Mouse (Mus musculus) lung, postnatal 4 days (tissue): ENCODE measurements around the gene Cuzd1.

Source experiments
- DNase-seq, 2 experiments: peaks; one replicate each; pipeline ENCODE4 v3.0.0; 2021

Gene Cuzd1

GRCm38 (mm10) chr7:131322192-131322591 lies at the start of gene Cuzd1:
Gene Cuzd1, minus strand, starts transcription at chr7:131322292.
- no peak for DNase-seq

GRCm38 (mm10) chr7:131371470-131371860 lies 49.4 kb upstream of the Cuzd1 start:
- no peak for DNase-seq

DNA sequence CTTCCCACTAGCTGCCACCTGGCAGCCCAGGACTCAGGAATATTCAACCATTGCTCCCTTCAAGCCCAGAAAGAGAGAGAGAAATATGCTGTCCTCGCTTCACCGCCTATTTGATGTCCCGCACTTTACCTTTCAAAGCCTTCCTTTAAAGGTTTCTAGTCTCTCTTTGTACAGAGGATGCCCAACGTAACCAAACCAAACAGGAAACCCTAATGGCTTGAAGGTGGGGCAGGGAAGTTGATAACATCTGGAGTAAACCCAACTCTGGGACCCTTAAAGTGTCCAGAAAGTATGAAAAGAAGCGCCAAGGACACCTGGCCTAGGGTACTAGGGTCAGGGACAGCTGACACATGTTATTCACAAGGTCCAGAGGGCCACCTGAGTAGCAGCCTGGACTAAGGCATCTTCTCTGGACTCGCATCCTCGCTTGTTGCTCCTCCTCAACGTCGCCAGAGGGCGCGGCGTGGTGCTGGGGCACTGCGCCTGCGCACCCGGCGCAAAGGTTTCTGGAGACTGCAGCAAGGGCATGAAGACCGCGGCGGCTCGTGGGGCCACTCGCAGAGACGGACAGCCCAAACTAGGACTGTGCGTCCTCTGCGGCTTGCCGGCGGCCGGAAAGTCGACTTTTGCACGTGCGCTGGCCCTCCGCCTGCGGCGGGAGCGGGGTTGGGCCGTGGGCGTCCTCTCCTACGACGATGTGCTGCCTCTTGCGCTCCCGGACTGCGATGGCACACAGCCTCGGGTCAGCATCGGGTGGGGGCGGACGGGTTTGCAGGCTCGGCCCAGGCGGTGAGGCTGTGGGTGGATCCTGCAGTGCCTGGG lies 48.8 kb upstream of the Cuzd1 start, which contains the start of gene Pstk:
Gene Pstk (plus strand): TSS at position 494 of the 822 bp plus-strand sequence.
- DNase-seq: peak; percentile 92 to 94

GRCm38 (mm10) chr7:131364131-131364530 lies 42.0 kb upstream of the Cuzd1 start:
- DNase-seq: no peak

DNA sequence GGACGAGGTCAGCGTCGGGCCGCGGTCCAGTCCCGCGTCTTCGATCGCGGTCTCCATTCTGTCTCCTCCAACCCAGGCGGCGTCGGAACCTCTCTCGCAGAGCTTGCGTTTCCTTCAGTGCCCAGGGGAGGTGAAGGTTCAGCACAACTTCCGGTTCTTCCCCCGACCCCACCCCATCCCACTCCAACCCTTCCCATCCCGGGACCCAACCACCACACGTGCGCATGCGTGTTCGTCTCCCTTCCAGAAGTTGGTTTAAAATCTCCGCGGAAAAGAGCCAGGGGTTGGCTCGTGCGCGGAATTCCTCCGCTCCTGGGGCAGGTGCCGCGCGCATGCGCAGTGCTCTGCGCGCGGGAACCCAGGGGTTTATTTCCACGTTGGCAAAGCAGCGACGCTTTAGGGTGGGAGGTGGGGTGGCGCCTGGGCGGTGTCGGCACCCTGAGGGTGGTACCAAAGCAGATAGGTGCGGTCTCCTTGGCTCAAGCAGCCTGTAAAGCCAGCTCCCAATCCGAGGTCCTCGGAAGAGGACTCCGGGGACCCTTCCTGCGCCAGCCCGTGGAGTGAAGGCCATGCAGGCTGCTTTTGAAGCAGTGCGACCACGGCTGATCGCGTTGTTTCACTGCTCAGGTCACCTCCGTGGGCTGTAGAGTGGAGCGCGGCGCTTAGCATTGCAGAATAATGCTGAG lies 40.7 kb upstream of the Cuzd1 start, which contains the start of gene 2310057M21Rik:
Gene 2310057M21Rik (minus strand): TSS at position 145 of the 686 bp plus-strand sequence.
- DNase-seq: peak; percentile 94 to 96

DNA sequence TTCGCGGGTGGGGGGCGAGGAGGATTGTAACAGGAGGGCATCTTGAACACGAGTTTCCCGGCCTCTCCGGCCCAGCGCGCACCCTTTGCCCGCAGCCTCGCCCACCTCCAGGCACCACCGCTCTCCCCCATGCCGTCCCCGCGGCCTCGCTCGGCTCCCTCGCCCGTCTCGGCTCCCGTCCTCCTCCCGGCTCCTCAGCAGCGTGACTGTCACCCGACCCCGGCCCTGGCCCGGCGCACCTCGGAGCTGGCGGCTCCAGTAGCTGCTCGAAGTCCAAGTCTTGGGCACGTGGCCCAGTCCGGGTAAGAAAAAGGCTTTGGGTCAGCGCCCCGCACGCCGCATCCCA lies 40.1 kb upstream of the Cuzd1 start:
- DNase-seq: no peak

- DNase-seq: no peak
These were observed 34.0 kb upstream of the Cuzd1 start for GRCm38 (mm10) chr7:131356105-131356504.

GRCm38 (mm10) chr7:131345856-131346541 lies 23.9 kb upstream of the Cuzd1 start:
- DNase-seq: no peak

DNA sequence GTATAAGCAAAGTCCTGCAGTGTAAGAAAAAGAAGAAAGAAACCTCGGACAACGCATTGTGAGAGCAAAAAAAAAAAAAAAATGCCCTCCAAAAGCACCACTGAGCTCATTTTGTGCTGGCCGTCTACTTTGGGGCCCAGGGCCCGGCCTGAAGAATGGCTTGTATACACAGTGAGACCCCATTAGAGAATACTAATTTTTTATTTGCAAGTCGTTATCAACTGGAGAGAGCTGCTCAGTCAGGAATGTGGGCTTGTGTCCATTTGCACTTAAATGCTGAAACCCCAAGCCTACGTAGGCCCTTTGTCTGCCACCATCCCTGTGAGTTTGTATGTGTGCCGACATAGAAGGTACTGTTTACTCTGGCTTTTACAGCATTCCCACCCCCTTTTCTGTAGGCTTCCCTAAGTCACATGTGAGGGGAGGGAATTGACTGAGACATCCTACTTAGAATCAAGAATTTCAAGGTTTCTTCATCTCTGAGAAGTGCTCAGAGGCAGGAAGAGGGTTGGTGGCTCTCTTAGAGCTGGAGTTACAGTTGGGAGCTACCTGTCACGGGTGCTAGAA lies 15.5 kb upstream of the Cuzd1 start:
- no peak for DNase-seq

DNA sequence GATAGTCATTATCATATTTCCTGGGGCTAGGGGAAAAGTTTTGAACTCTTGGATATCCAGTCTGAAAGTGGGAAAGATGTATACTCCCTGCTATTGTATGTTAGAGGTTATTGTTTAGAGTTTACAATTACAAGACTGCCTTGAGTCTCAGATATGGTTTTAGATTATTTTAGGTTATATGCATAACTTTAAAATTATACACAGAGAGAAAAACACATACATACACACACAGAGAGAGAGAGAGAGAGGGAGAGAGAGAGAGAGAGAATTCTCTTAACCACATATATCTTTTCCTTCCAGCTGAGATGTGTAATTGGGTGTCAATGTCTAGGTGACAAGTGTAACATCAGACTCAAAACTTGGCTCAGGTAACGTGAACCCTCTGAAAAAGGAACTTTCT lies 11.5 kb upstream of the Cuzd1 start, which contains the start of gene Fam24a:
Gene Fam24a (plus strand): TSS at position 301 of the 400 bp plus-strand sequence.
- no peak for DNase-seq

GRCm38 (mm10) chr7:131331688-131332087 lies 9.6 kb upstream of the Cuzd1 start:
- no peak for DNase-seq

DNA sequence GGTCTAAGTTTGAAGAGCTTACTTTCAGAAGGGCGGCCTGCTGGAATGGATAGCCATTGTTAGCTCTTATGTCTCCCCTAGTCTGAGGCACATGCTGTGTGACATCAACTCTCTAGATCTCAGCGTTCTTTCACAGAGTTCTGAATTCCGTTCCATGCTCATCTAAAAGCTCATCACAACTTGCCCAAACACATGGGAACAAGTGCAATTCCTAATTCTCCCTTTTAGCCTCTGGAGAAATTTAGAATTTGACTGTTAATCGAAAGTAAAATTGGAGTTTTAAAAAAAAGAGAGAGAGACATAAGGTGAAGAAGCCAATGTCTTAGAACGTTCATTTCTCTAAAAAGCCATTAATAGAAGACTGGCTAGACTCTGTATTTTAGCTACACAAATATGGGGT lies 7.3 kb upstream of the Cuzd1 start, which contains the start of gene Fam24b:
Gene Fam24b (minus strand): TSS at position 101 of the 400 bp plus-strand sequence.
- no peak for DNase-seq

DNA sequence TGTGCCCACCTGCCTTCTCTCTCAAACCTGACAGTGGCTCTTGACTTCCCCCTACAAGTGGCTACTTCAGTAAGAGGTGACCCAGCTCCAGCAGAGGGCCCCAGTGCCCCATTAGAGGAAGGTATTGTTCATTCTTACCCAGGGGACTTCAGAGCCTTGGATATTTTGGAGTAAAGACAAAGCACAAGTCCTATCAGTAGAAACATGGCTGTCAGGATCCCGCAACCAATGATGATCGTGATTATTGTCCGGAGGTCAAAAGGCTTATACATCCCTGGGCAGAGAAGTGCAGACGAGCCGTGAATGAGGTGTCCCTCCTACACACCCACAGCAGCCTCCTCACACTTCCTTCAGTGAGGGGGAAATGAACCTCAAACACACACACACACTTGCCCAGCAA lies 5.0 kb upstream of the Cuzd1 start:
- no peak for DNase-seq

- DNase-seq: no peak
These were observed 3.8 kb downstream of the Cuzd1 start for GRCm38 (mm10) chr7:131318340-131318739.

DNA sequence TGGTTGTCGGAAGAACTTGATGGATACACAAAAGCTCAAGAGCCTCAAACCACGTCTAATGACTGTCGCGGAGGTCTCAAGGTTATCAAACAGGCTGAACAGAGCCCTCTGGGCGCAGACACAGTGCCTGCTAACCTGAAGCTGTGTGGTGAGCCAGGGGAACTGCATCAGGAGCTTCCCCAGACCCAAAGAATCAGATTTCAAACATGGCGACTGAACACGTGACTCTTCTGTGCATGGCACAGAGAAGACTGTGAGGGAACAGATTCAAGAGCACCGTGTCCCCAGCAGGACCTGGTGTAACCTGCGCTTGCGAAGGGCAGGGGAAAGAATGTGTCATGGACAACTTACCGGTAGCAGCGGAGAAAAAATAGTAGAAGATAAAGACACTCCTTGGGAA lies 4.5 kb downstream of the Cuzd1 start:
- DNase-seq: no peak

- DNase-seq: no peak
These were observed 7.6 kb downstream of the Cuzd1 start for GRCm38 (mm10) chr7:131314493-131314892.

DNA sequence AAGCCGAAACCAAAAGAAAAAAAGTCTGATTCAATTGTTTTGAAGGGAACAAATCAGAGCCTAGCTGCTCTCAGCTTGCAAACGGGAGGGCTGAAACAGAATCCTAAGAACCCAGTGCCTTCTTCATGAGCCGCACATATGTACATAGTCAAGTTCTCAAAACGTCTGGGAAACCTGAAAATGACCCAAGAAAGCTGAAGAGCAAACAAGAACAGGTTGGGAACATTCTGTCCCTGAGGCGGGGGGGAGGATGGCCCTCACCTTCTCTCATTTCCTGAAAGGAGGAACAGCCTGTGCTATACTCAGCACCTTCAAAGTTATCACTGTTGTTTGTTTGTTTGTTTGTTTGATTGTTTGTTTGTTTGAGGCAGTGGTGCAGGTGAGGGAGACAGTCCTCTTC lies 15.4 kb downstream of the Cuzd1 start:
- DNase-seq: no peak

GRCm38 (mm10) chr7:131303340-131303739 lies 18.8 kb downstream of the Cuzd1 start:
- DNase-seq: peak in 1 of 2 experiments; percentile 29

DNA sequence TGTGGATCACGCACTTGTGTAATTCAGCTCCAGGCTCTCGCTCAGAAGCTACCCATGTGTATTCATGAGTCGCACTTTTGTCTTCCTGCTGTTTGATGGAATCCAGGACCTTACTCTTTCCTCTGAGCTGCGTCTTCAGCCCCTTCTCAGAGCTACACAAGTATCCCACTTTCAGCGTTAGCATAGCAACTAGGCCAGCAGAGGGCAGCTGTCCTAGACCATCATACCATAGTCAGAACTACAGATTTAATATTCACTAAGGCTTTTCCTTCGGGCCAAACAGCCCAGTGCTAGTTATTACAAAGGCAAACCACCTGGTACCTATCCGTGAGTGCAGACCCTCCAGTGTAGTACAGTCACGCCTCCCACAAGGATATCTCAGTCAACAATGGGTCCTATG lies 24.9 kb downstream of the Cuzd1 start:
- peak in 1 of 2 experiments; percentile 6 for DNase-seq

- no peak for DNase-seq
These were observed 56.2 kb downstream of the Cuzd1 start for GRCm38 (mm10) chr7:131265851-131266250.

GRCm38 (mm10) chr7:131264251-131264650 lies 57.8 kb downstream of the Cuzd1 start:
- no peak for DNase-seq

- DNase-seq: no peak
These were observed 61.1 kb downstream of the Cuzd1 start for GRCm38 (mm10) chr7:131260946-131261345.
